Mouse (Mus musculus) E14TG2a.4 (cell line): ENCODE data around the gene Wdr44.

Source experiments
- H3K27me3 ChIP-seq: 2 replicates; pipeline ENCODE4 v1.6.1; 2014; ENCODE audit warnings: low read length, control low read depth; ENCODE audit not compliant: insufficient read depth
- H3K36me3 ChIP-seq: 2 replicates; pipeline ENCODE4 v1.6.1; 2014; ENCODE audit warnings: low read length, control low read depth; ENCODE audit not compliant: insufficient read depth
- H3K4me1 ChIP-seq: replicated peaks from 2 replicates; pipeline ENCODE4 v1.6.1; 2014; ENCODE audit warnings: low read depth, low read length, control low read depth
- H3K4me3 ChIP-seq: replicated peaks from 2 replicates; pipeline ENCODE4 v1.5.1; 2014; ENCODE audit warnings: mild to moderate bottlenecking, low read length
- H3K9me3 ChIP-seq: 2 replicates; pipeline ENCODE4 v1.6.1; 2014; ENCODE audit warnings: low read length, control low read depth
- CTCF ChIP-seq: conservative IDR thresholded peaks from 2 replicates; pipeline ENCODE4 v1.5.1; 2014; ENCODE audit warnings: low read length
- NANOG ChIP-seq: IDR thresholded peaks from 2 replicates; pipeline ENCODE4 v1.6.1; 2014; ENCODE audit warnings: borderline replicate concordance, low read length, mixed read lengths
- POU5F1 ChIP-seq: IDR thresholded peaks from 2 replicates; pipeline ENCODE4 v1.6.1; 2014; ENCODE audit warnings: low read length, borderline replicate concordance

Gene Wdr44

DNA sequence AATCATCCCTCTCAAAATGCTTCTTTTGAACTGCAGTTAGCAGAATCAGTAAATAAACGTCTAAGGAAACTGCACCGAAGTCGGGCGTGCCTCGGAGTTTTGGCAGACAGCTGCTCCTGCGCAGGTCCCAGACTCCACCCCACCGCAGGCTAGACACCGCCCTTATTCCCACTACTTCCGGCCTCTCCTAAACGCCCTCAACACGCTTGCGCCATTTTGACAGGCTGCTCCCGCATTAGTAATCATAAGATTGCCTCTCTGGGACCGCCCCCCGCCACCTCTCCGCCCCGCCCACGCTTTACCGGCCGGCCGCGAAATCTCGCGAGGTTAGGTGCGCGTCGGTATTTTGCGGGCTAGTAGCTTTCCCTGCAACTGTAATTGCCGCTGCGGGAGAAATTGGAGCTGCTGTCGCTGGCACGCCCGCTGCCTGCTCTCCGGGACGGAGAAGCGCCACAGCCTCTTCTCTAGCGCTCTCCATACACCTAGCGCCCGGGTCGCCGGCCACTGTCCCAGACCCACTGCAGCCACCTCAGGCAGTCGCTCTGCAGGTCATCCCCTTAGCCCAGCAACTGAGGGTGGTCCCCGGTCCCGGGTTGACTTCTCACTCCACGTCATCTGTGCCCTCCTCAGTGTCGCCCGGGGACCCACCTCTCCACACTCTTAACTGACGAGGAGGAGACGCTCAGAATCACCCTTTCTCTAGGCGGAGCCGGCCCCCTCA lies at the start of gene Wdr44:
Gene Wdr44 (plus strand): TSS at position 330 of the 721 bp plus-strand sequence.
- H3K9me3 ChIP-seq: no peaks in the 10 kb centered on the region
- H3K4me1 ChIP-seq: no peaks in the 10 kb centered on the region
- no peak for TF ChIP-seq POU5F1
- TF ChIP-seq NANOG: no peak
- no peak for TF ChIP-seq CTCF
- H3K27me3 ChIP-seq: no peaks in the 10 kb centered on the region
- H3K36me3 ChIP-seq: no peaks in the 10 kb centered on the region
- H3K4me3 ChIP-seq: peak within 1 kb of the TSS; percentile 85

DNA sequence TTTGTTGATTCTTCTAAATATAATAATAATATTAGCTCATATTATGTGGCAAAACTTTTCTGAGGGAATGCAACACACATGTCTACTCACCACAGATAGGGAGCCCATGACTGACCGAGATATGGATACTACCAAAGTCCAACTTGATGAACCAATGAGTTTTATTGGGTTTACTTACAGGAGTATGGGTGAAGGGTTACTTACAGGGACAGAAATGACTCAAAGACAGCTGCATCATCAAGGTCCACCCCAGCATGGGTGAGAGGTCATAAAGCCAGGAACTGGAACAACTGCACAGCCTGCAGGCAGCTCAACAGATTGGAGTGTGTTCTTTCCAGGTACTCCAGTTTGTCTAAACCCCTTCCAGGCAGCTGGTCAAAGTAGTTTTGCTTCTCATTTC lies 44.5 kb upstream of the Wdr44 start:
- no peak overlapping the region for H3K4me3 ChIP-seq
- no peaks in the 10 kb centered on the region for H3K27me3 ChIP-seq
- TF ChIP-seq NANOG: no peak
- no peak for TF ChIP-seq POU5F1
- no peak for TF ChIP-seq CTCF
- no peaks in the 10 kb centered on the region for H3K36me3 ChIP-seq
- no peaks in the 10 kb centered on the region for H3K4me1 ChIP-seq
- H3K9me3 ChIP-seq: peaks cover 3% of the 10 kb centered on the region; the same call in 1 of the 2 replicates

DNA sequence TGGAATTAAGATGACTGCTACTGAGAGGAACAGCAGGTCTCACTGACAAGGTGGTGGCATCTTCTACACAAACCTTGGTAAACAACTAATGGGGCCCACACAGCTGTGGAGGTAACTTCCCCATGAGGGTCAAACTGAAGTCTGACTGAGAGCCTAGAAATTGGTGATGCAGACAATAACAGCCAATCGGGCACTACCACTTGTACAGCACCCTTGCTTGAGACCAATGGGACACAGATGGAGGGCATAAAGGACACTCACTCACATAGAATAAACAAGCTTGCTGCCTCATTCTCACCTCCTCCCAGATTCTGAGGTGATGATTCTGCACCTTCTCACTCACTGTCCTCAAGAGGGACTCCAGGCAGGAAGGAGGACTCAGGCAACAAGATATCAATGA lies 30.6 kb upstream of the Wdr44 start:
- Histone ChIP-seq H3K4me3 (no peak overlapping the region), H3K27me3 (no peaks in the 10 kb centered on the region), H3K9me3 (no peaks in the 10 kb centered on the region), H3K36me3 (no peaks in the 10 kb centered on the region), H3K4me1 (no peaks in the 10 kb centered on the region)
- TF ChIP-seq CTCF: no peak
- no peak for TF ChIP-seq POU5F1

DNA sequence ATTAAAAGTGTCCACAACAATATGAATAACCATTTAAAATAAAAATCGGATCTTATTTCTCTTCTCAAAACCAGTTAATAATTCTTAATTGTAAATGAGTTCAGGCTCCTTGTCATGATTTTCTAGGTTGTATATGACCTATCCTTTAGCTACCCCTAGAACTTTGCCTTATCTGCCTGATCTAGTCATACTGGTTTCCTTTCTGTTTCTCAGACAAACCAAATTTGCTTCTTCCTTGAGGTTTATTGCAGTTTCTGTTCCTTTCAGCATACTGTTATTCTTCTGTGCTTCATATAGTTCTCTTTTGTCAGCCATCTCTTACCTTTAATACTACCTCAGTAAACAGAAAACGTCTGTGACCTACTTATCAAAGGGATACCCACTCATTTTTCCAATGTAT lies 19.7 kb upstream of the Wdr44 start:
- H3K4me3 ChIP-seq: no peak overlapping the region
- TF ChIP-seq CTCF (no peak), POU5F1 (no peak), NANOG (no peak)
- no peaks in the 10 kb centered on the region for H3K27me3 ChIP-seq
- H3K4me1 ChIP-seq: no peaks in the 10 kb centered on the region
- H3K36me3 ChIP-seq: no peaks in the 10 kb centered on the region
- H3K9me3 ChIP-seq: no peaks in the 10 kb centered on the region

DNA sequence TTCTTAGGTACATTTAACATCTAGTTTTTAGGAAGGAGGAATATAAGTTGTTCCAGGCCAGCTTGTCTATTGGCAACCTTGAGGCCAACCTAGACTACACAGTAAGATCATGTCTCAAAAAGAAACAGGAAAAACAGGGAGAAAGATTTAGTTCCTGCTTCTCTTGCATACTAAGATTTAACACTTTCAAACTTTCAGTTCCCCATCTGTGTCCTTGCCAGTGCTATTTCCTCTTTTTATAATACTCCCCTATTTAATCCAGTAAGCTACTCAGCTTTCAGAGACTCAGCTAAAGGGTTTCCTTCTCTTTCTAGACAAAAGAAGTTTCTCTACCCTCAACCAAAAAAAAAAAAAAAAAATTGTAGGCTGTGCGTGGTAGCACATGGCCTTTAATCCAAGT lies 17.4 kb upstream of the Wdr44 start:
- H3K9me3 ChIP-seq: no peaks in the 10 kb centered on the region
- no peaks in the 10 kb centered on the region for H3K27me3 ChIP-seq
- TF ChIP-seq POU5F1: no peak
- no peak for TF ChIP-seq CTCF
- TF ChIP-seq NANOG: no peak
- H3K4me3 ChIP-seq: no peak overlapping the region
- no peaks in the 10 kb centered on the region for H3K4me1 ChIP-seq
- no peaks in the 10 kb centered on the region for H3K36me3 ChIP-seq

DNA sequence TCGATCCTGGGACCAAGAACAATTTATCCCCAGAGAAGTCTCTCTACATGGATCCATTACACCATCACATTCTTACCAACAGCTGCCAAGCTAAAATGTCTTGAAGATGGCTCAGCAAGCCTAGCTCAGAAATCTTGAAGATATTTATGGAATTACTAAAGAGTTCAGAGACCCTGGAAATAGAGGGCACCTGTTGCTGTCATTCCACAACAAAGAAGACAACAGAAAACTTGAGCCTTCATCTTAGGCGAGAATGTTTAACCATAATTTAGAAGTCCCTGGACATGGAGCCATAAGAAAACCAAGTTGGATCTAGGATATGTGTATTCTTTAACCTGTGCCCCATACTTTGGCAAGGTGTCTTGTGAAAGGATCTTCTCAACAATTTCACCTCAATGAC lies 16.3 kb upstream of the Wdr44 start:
- Histone ChIP-seq H3K36me3 (no peaks in the 10 kb centered on the region), H3K4me3 (no peak overlapping the region), H3K27me3 (no peaks in the 10 kb centered on the region), H3K4me1 (no peaks in the 10 kb centered on the region), H3K9me3 (no peaks in the 10 kb centered on the region)
- TF ChIP-seq POU5F1: no peak
- TF ChIP-seq CTCF: no peak
- no peak for TF ChIP-seq NANOG

DNA sequence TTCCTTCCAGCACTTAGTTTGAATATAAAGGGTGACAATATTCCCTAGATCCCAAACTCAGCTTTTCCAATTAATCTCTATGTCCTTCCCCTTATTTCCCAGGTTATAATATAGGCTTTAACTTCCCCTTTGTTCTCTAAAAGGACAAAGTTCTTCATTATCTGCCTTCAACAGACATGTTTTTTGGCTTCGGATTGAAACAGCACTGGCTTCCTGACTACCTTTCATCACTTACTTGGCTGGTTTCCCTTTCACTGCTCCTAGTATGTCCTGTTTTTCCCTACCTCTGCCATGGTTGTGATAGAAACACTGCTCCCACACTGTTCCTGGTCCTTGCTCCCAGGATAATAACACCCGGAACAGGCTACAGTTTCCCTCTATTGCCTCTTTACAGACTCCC lies 15.3 kb upstream of the Wdr44 start:
- no peak overlapping the region for H3K4me3 ChIP-seq
- no peaks in the 10 kb centered on the region for H3K36me3 ChIP-seq
- no peaks in the 10 kb centered on the region for H3K4me1 ChIP-seq
- no peaks in the 10 kb centered on the region for H3K9me3 ChIP-seq
- TF ChIP-seq CTCF (no peak), NANOG (no peak), POU5F1 (no peak)
- no peaks in the 10 kb centered on the region for H3K27me3 ChIP-seq

DNA sequence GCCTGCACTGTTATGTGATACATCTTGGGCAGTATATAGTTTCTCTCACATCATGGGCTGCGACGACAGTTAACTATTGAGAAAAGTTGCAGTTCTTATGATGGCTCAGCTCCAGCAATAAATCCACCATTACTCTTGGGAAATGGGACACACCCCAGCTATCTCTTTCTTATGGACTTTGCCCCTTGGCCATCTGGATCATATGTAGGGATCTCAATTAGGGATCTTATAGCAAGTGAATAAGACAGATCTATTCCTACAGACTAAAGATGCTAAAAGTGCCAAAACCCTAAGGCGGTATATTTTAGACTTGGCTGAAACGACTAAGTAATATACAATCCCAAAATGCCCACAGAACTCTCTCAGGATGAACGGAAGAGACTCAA lies 522 bp upstream of the Wdr44 start:
- peak overlapping the region; percentile 70 for H3K4me3 ChIP-seq
- H3K36me3 ChIP-seq: no peaks in the 10 kb centered on the region
- no peaks in the 10 kb centered on the region for H3K27me3 ChIP-seq
- H3K9me3 ChIP-seq: no peaks in the 10 kb centered on the region
- no peaks in the 10 kb centered on the region for H3K4me1 ChIP-seq
- TF ChIP-seq NANOG: no peak
- no peak for TF ChIP-seq POU5F1
- no peak for TF ChIP-seq CTCF
